Mouse (Mus musculus) CH12.LX (cell line): Measurements from ENCODE around the gene Dimt1.

Experiments used
- CTCF ChIP-seq, 2 experiments: IDR thresholded peaks in 1 of 2; conservative IDR thresholded peaks in 1 of 2; 2 replicates each; pipeline ENCODE4 v1.5.1; 2011 to 2012; ENCODE audit warnings: low read depth in 2 of 2, low read length in 2 of 2, improper control_type of control experiment in 1 of 2, inconsistent platforms in 1 of 2, mild to moderate bottlenecking in 1 of 2, moderate library complexity in 1 of 2
- HCFC1 ChIP-seq: IDR thresholded peaks from 2 replicates; pipeline ENCODE4 v1.6.1; 2012; ENCODE audit warnings: low read depth, mild to moderate bottlenecking, inconsistent platforms, low read length, improper control_type of control experiment

- TF ChIP-seq CTCF (conservative IDR thresholded peaks at IDR 0.05 in 1 of 2, IDR thresholded peaks at IDR 0.05 in 1 of 2; ENCODE audit: low read depth in 2 of 2, low read length in 2 of 2) (no peak), HCFC1 (no peak)
Observed at GRCm38 (mm10) chr13:106928296-106928695, 18.6 kb upstream of the Dimt1 start.
